Mouse (Mus musculus): ENCODE measurements around the gene Foxo1.

The Foxo1 gene

GRCm38 (mm10) chr3:52364576-52364975 lies 96.4 kb downstream of the Foxo1 start:
- DNase-seq (ENCODE audit: low spot score): no peak

GRCm38 (mm10) chr3:52369204-52369603 lies 101.1 kb downstream of the Foxo1 start:
- DNase-seq (ENCODE audit: low spot score): no peak

DNA sequence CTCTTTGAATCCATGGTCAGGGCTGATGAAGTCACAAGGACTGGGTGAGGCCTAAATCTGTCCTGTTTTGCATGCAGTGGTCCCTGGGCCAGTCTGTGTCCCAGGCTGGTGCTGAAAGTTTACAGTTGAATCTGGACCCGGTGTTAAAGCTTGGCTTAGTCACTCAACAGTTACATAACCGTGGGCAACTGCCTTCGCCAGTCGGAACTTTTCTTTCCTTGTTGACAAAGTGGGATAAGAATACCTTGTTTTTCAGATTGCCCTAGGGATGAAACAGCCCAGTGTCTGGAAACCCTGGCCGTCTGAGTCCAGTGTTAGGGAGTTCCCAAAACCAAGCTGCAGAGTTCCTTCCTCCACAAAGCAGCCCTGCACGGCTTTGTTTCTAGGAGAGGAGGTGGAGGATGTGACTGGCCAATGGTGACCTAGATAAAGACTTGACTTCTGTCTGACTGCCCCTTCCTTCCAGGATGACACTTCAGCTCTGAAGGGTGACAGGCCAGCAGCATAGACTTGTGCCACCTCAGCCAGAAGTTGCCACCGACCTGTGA lies 101.8 kb downstream of the Foxo1 start:
- no peak for DNase-seq (ENCODE audit: low spot score)

DNA sequence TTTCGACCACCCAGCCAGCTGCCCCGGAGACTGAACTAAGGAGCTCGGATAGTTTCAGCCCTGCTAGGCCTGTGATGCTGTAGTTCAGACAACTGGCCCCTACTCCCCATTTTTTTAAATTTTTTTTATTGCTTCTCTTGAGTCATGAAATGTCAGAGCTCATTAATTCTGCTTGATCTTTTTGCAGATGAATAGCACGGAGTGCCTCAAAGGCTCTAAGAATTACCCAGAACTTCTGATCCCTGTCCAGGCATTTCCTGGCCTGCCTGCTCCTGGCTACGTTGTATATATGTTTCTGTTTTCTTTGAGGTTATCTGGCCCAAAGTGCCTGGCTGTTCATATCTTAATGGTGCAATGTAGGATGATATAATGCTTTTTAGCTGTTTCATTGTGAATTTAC lies 108.8 kb downstream of the Foxo1 start:
- no peak for DNase-seq (ENCODE audit: low spot score)

DNA sequence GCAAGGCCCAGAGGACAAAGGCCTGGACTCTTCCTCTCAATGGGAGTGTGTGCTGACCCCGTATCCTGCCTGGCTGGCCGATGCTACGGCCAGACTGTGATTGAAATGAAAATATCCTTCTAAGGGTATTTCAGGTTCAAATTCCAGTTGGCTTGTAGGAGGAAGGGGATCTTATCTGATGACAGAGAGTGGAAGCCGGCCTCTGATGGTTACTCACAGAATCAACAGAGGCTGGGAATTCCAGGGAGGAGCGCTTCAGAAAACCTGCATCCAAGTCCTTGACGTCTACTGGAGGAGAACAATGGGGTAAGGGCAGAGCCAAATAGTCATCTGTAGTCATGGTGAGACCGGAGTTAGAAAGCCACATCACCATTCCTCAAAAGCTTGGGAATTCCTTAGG lies 115.2 kb downstream of the Foxo1 start:
- DNase-seq (ENCODE audit: low spot score): no peak

- DNase-seq (ENCODE audit: low spot score): no peak
Measured at GRCm38 (mm10) chr3:52386343-52386742, 118.2 kb downstream of the Foxo1 start.

DNA sequence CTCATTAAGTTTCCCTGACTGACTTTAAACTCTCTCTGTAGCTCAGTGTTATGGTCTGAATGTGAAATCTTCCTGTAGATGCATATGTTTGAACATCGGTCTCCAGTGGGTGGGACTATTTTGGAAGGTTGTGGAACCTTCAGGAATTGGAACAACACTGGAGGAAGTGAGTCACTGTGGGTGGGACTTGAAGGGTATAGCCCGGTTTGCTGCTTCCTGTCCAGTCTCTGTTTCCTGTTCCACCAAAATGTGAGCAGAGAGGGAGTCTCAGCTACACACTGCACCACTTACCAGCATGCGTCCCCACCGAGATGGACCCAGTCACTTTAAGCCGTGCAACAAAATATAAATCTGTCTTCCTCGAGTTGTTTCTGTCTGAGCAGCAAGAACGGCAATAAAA lies 122.2 kb downstream of the Foxo1 start:
- DNase-seq (ENCODE audit: low spot score): no peak

DNA sequence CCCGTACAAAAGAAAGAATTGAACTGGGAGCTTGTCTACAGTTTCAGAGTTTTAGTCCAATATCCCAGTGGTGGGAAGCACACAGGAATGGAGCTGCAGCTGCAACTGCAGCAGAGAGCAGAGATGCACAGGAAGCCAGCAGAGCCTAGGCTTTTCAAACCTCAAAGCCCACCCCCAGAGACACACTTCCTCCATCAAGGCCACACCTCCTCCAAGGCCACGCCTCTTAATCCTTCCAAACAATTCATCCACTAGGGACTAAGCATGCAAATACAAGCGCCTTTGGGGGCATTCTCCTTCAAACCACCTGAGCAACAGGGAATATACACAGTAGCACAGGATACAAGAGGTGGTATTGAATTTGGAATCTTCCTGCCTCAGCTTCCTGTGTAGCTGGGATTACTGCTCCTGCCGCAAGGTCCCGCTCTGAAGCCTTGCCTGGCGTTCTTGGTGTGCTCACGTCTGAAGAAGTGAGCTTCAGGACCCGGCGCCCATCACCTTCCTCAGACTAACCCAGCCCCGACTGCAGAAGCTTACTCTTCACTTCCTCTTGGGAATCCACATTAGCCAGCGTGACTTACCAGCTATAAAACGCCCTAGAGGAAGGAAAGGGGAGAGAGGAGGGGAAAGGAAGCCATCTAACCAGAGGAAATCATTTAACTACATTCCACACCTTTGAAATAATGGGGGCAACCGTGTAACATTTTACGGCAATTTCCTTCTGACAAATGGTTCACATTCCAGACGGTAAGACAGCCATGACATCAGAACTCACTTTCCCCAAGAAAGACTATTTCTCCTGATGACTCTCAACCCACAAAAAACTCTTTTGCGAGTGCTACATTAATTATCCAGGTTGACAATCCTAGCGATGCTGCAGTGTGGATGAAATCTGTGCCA lies 122.9 kb downstream of the Foxo1 start:
- no peak for DNase-seq (ENCODE audit: low spot score)

DNA sequence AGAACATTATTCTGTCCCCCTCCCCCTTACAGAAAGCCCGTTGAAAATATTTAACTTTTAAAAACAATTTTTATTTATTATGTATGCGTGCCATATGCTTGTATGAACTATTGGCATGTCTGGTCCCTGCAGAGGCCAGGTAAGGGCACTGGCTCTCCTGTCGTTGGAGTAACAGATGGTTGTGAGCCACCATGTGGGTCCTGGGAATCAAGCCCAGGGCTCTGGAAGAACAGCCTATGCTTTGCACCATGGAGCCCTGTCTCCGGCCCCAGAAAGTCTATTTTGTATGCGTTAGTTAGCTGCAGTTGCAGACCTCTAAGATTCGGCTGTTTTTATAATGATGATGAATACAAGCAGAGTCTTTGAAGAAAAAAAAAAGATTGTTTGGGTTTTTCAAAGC lies 123.8 kb downstream of the Foxo1 start:
- DNase-seq (ENCODE audit: low spot score): no peak

DNA sequence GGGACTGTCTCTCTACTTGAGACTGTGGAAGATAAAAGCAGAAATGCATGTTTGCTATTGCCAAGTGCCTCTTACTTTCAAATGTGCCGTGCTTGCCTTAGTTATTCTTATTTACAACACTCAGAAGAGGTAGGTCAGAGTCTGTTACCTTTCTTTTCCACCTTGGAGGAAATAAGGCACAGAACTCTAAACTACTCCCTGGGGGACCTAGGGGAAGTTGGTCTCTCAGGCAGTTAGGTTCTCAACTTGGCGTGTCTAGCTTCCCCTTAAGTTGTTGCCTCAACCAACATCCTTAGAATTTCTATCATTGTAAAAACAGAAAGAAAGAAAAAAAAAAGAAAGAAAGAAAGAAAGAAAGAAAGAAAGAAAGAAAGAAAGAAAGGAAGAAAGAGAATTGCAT lies 124.4 kb downstream of the Foxo1 start:
- no peak for DNase-seq (ENCODE audit: low spot score)

- no peak for DNase-seq (ENCODE audit: low spot score)
Measured at GRCm38 (mm10) chr3:52393171-52393570, 125.0 kb downstream of the Foxo1 start.

DNA sequence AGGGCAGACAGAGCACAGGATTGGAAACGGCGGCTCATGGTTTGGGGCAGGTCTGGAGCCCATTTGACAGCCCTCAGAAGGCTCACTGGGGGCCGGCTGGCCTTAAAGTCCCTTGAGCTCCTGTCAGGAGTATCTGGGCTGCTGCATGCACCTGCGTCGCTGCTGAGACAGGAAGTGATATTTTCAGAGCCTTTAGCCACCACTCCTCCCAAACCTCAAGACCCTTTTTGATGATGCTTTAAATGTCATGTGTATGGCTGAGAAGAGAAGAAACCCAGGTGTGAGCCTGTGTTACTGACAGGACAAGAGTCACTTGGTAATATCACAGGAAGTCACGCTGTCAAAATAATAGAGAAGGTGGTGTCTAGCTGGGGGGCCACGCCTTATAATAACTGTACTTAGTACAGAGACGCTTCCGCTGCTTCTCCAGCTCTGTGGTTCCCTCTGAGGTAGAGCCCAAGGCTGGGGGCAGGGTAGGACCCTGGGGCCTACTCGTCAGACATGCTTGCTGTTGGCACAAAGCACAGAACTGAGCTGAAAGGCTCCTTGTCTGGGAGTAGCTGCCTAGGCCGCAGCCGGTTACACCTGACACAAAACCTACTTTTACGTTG lies 128.1 kb downstream of the Foxo1 start:
- no peak for DNase-seq (ENCODE audit: low spot score)

DNA sequence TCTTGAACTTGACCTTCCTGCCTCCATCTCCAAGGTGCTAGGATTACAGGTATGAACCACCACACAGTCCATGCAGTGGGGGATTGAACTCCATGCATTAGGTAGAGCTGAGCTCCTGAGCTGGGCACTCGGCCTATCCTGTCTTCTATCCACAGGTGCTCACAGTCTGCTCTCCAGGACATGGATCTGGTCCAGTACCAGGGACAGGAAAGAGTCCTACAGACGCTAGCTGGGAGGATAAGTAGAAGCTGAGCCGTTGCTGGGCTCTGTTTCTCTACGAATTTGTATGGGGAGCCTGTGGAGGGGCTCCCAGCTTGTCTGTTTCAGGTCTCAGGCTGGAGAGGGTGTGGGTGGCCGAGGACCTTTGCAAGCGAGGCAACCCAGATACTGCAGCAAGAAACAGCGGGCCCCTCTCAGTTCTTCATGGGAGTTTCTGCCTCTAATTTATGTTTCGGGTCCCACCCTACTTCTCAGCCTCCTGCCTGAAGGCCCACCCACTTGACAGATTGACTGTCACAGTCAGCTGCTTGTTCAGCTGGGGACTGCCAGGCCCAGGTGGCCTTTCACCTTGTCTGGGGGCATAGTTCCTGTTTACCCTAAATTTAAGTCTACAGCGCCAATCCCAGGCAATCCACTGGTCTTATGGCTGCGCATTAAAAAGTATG lies 128.9 kb downstream of the Foxo1 start:
- no peak for DNase-seq (ENCODE audit: low spot score)

- no peak for DNase-seq (ENCODE audit: low spot score)
Measured at GRCm38 (mm10) chr3:52397961-52398360, 129.8 kb downstream of the Foxo1 start.

GRCm38 (mm10) chr3:52400284-52401161 lies 132.4 kb downstream of the Foxo1 start:
- no peak for DNase-seq (ENCODE audit: low spot score)

- DNase-seq (ENCODE audit: low spot score): no peak
Measured at GRCm38 (mm10) chr3:52401162-52401928, 133.2 kb downstream of the Foxo1 start.

Data from c-Kit-positive CD71-positive TER-119-positive erythroid progenitor cells, embryonic 14.5 days (primary cell).